Mouse (Mus musculus) midbrain, embryonic 13.5 days (tissue): ENCODE data around the gene Atf1. TPM values are rescaled to one million over a fixed set of nuclear protein-coding genes. Genes with fewer than 3 reads are reported as not detected.
"Not testable (repeated sequence)": the region's sequence is repeated elsewhere in the genome, so short reads cannot be mapped to it uniquely, and the experiment has no call there.

ENCODE experiments used
- ATAC-seq: fragments of 200-750 bp; cut with Nextera tagmentation; 2 replicates; pipeline ENCODE4 v1.8.0; 2017; ENCODE audit warnings: mild to moderate bottlenecking, moderate TSS enrichment, moderate library complexity
- H3K27ac ChIP-seq: fragments of 300-500 bp; sonication (generic); 2 replicates; pipeline ENCODE4 v1.5.1; 2015; ENCODE audit warnings: inconsistent platforms, mild to moderate bottlenecking, moderate library complexity
- H3K27me3 ChIP-seq: fragments of 300-500 bp; sonication (generic); 2 replicates; pipeline ENCODE4 v1.6.1; 2015; ENCODE audit warnings: mild to moderate bottlenecking, inconsistent platforms
- H3K36me3 ChIP-seq: fragments of 300-500 bp; sonication (generic); 2 replicates; pipeline ENCODE4 v1.6.1; 2015; ENCODE audit warnings: mild to moderate bottlenecking, inconsistent platforms
- H3K4me1 ChIP-seq: fragments of 300-500 bp; sonication (generic); replicated peaks from 2 replicates; pipeline ENCODE4 v1.6.1; 2015; ENCODE audit warnings: inconsistent platforms
- H3K4me2 ChIP-seq: fragments of 300-500 bp; sonication (generic); replicated peaks from 2 replicates; pipeline ENCODE4 v1.6.1; 2015; ENCODE audit warnings: moderate library complexity, mild to moderate bottlenecking, inconsistent platforms
- H3K4me3 ChIP-seq: fragments of 300-500 bp; sonication (generic); replicated peaks from 2 replicates; pipeline ENCODE4 v1.5.1; 2015; ENCODE audit warnings: mild to moderate bottlenecking, inconsistent platforms
- H3K9ac ChIP-seq: fragments of 300-500 bp; sonication (generic); replicated peaks from 2 replicates; pipeline ENCODE4 v1.6.1; 2015; ENCODE audit warnings: mild to moderate bottlenecking, inconsistent platforms
- H3K9me3 ChIP-seq: fragments of 300-500 bp; sonication (generic); 2 replicates; pipeline ENCODE4 v1.6.1; 2016; ENCODE audit warnings: mild to moderate bottlenecking, inconsistent platforms
- WGBS: fragments of 180-500 bp; shearing (Covaris S2); methylation state at CpG from one replicate; pipeline ENCODE4 v1.1.7; 2015; 5-methylcytosine and 5-hydroxymethylcytosine counted together
- polyA plus RNA-seq: library from polyadenylated mRNA; unstranded; fragments of >200 nt; fragmentation: Nextera tagmentation; extraction: Ambion mirVana; gene quantifications from 2 replicates; pipeline ENCODE4 v1.2.1, GENCODE M21; 2015

Atf1 gene
- polyA plus RNA-seq, 1 experiment from 2014 or later, result 19.9 TPM

GRCm38 (mm10) chr15:100270609-100271008 lies 43.0 kb downstream of the Atf1 start:
- ATAC-seq, result not testable (repeated sequence)

GRCm38 (mm10) chr15:100271411-100271810 lies 43.8 kb downstream of the Atf1 start:
- 0 out of 2 replicates have a peak, but pooled peaks cover 8% of the 10 kb centered on the region for H3K27me3 ChIP-seq
- 0 out of 2 replicates have a peak, but pooled peaks cover 4% of the 10 kb centered on the region for H3K4me1 ChIP-seq
- no peak overlapping the region for H3K4me3 ChIP-seq
- ATAC-seq, result no peak
- H3K9me3 ChIP-seq, result peaks cover 6% of the 10 kb centered on the region
- H3K36me3 ChIP-seq, result no peaks in the 10 kb centered on the region
- no peak overlapping the region for H3K9ac ChIP-seq
- WGBS, result 62% methylated on average over 14 of the region's 14 CpGs
- H3K4me2 ChIP-seq, result no peak overlapping the region
- no peak overlapping the region for H3K27ac ChIP-seq

More at GRCm38 (mm10) chr15:100270609-100271008, 43.0 kb downstream of the Atf1 start:
- not testable (repeated sequence) for H3K9me3 ChIP-seq, H3K4me1 ChIP-seq, H3K27ac ChIP-seq, H3K4me2 ChIP-seq, H3K27me3 ChIP-seq, H3K4me3 ChIP-seq, H3K36me3 ChIP-seq, H3K9ac ChIP-seq
- WGBS, result 18% methylated on average over 7 of the region's 7 CpGs

- not testable (repeated sequence) for H3K4me3 ChIP-seq, H3K9me3 ChIP-seq, H3K27me3 ChIP-seq, H3K4me1 ChIP-seq, H3K9ac ChIP-seq, H3K36me3 ChIP-seq, H3K27ac ChIP-seq, H3K4me2 ChIP-seq, ATAC-seq
- 89% methylated on average over 4 of the region's 4 CpGs for WGBS
Measured at GRCm38 (mm10) chr15:100273791-100274308, 46.2 kb downstream of the Atf1 start.

GRCm38 (mm10) chr15:100274790-100275559 lies 47.4 kb downstream of the Atf1 start:
- 87% methylated on average over 7 of the region's 7 CpGs for WGBS
- 0 out of 2 replicates have a peak, but pooled peaks cover under 1% of the 10 kb centered on the region for H3K4me1 ChIP-seq
- no peak overlapping the region for H3K9ac ChIP-seq
- H3K9me3 ChIP-seq, result peaks cover 6% of the 10 kb centered on the region
- no peak overlapping the region for H3K4me2 ChIP-seq
- ATAC-seq, result no peak
- H3K4me3 ChIP-seq, result no peak overlapping the region
- 0 out of 2 replicates have a peak, but pooled peaks cover 2% of the 10 kb centered on the region for H3K27me3 ChIP-seq
- no peak overlapping the region for H3K27ac ChIP-seq
- H3K36me3 ChIP-seq, result no peaks in the 10 kb centered on the region

GRCm38 (mm10) chr15:100276403-100276802 lies 48.8 kb downstream of the Atf1 start:
- Histone ChIP-seq H3K9ac (no peak overlapping the region), H3K27me3 (no peaks in the 10 kb centered on the region), H3K9me3 (peaks cover 5% of the 10 kb centered on the region), H3K36me3 (no peaks in the 10 kb centered on the region), H3K4me2 (no peak overlapping the region), H3K4me1 (no peaks in the 10 kb centered on the region), H3K27ac (no peak overlapping the region), H3K4me3 (no peak overlapping the region)
- ATAC-seq, result no peak
- 98% methylated on average over 4 of the region's 4 CpGs for WGBS

- Histone ChIP-seq H3K4me2 (no peak overlapping the region), H3K4me1 (no peaks in the 10 kb centered on the region), H3K27me3 (no peaks in the 10 kb centered on the region), H3K9me3 (peaks cover 3% of the 10 kb centered on the region; the same call in 1 of the 2 replicates), H3K4me3 (no peak overlapping the region), H3K36me3 (no peaks in the 10 kb centered on the region), H3K9ac (no peak overlapping the region), H3K27ac (no peak overlapping the region)
- ATAC-seq, result no peak
- WGBS, result 92% methylated on average over 3 of the region's 3 CpGs
Measured at GRCm38 (mm10) chr15:100277586-100277985, 50.0 kb downstream of the Atf1 start.

- no peaks in the 10 kb centered on the region for H3K36me3 ChIP-seq
- H3K9me3 ChIP-seq, result no peaks in the 10 kb centered on the region
- WGBS, result 96% methylated on average over 20 of the region's 20 CpGs
- H3K27ac ChIP-seq, result no peak within 1 kb of the TSS
- H3K4me2 ChIP-seq, result no peak within 1 kb of the TSS
- H3K4me1 ChIP-seq, result no peaks in the 10 kb centered on the region
- no peaks in the 10 kb centered on the region for H3K27me3 ChIP-seq
- no peak for ATAC-seq
- H3K4me3 ChIP-seq, result no peak within 1 kb of the TSS
- no peak within 1 kb of the TSS for H3K9ac ChIP-seq
Measured at GRCm38 (mm10) chr15:100280626-100281025, 53.0 kb downstream of the Atf1 start, which contains the start of gene Tmprss12. Gene Tmprss12, plus strand, starts transcription at chr15:100280837.

- Histone ChIP-seq H3K36me3 (no peaks in the 10 kb centered on the region), H3K4me3 (no peak overlapping the region), H3K9ac (no peak overlapping the region), H3K27me3 (no peaks in the 10 kb centered on the region), H3K4me1 (no peaks in the 10 kb centered on the region), H3K4me2 (no peak overlapping the region), H3K27ac (no peak overlapping the region), H3K9me3 (no peaks in the 10 kb centered on the region)
- 92% methylated on average over 6 of the region's 6 CpGs for WGBS
- no peak for ATAC-seq
Measured at GRCm38 (mm10) chr15:100288980-100289379, 61.4 kb downstream of the Atf1 start.

- no peak for ATAC-seq
- 82% methylated on average over 5 of the region's 5 CpGs for WGBS
- Histone ChIP-seq H3K36me3 (no peaks in the 10 kb centered on the region), H3K4me3 (no peak overlapping the region), H3K4me1 (no peaks in the 10 kb centered on the region), H3K27me3 (no peaks in the 10 kb centered on the region), H3K4me2 (no peak overlapping the region), H3K27ac (no peak overlapping the region), H3K9ac (no peak overlapping the region), H3K9me3 (no peaks in the 10 kb centered on the region)
Measured at GRCm38 (mm10) chr15:100290858-100291257, 63.2 kb downstream of the Atf1 start.

GRCm38 (mm10) chr15:100292326-100292725 lies 64.7 kb downstream of the Atf1 start:
- no peaks in the 10 kb centered on the region for H3K9me3 ChIP-seq
- H3K27me3 ChIP-seq, result no peaks in the 10 kb centered on the region
- WGBS, result 75% methylated on average over 7 of the region's 7 CpGs
- no peaks in the 10 kb centered on the region for H3K4me1 ChIP-seq
- H3K4me3 ChIP-seq, result no peak overlapping the region
- no peaks in the 10 kb centered on the region for H3K36me3 ChIP-seq
- H3K4me2 ChIP-seq, result no peak overlapping the region
- H3K27ac ChIP-seq, result no peak overlapping the region
- no peak overlapping the region for H3K9ac ChIP-seq
- ATAC-seq, result no peak

GRCm38 (mm10) chr15:100297856-100298255 lies 70.2 kb downstream of the Atf1 start:
- no peaks in the 10 kb centered on the region for H3K36me3 ChIP-seq
- 91% methylated on average over 5 of the region's 5 CpGs for WGBS
- no peak overlapping the region for H3K4me3 ChIP-seq
- H3K27me3 ChIP-seq, result no peaks in the 10 kb centered on the region
- H3K9ac ChIP-seq, result no peak overlapping the region
- no peak overlapping the region for H3K27ac ChIP-seq
- no peaks in the 10 kb centered on the region for H3K4me1 ChIP-seq
- H3K4me2 ChIP-seq, result no peak overlapping the region
- no peak for ATAC-seq
- H3K9me3 ChIP-seq, result no peaks in the 10 kb centered on the region

- WGBS, result 81% methylated on average over 6 of the region's 6 CpGs
Measured at GRCm38 (mm10) chr15:100300499-100300898, 72.9 kb downstream of the Atf1 start.

More at GRCm38 (mm10) chr15:100300499-100300898, 72.9 kb downstream of the Atf1 start:
- H3K4me1 ChIP-seq, result peaks cover 11% of the 10 kb centered on the region
- H3K27ac ChIP-seq, result no peak overlapping the region
- no peak overlapping the region for H3K9ac ChIP-seq
- no peak overlapping the region for H3K4me2 ChIP-seq
- no peaks in the 10 kb centered on the region for H3K36me3 ChIP-seq
- ATAC-seq, result no peak
- H3K27me3 ChIP-seq, result no peaks in the 10 kb centered on the region
- no peaks in the 10 kb centered on the region for H3K9me3 ChIP-seq
- H3K4me3 ChIP-seq, result no peak overlapping the region
